Mouse (Mus musculus): ENCODE data around the gene Sacs. TPM values are rescaled to one million over a fixed set of nuclear protein-coding genes. Genes with fewer than 3 reads are reported as not detected.
A peak's percentile ranks its signal among the peaks of the same experiment; 100 is the strongest.
"Not testable (repeated sequence)": the region's sequence is repeated elsewhere in the genome, so short reads cannot be mapped to it uniquely, and the experiment has no call there.

Sacs gene
- 10 to 100 TPM; 50.2 to 62.0 (median 57.5) TPM for total RNA-seq (2022)

GRCm38 (mm10) chr14:61137994-61138726 is at the start of gene Sacs:
Gene Sacs, plus strand, starts transcription at chr14:61138457.
- DNase-seq (ENCODE audit: low spot score in 2 of 2), result peak; percentile 36 to 53

DNA sequence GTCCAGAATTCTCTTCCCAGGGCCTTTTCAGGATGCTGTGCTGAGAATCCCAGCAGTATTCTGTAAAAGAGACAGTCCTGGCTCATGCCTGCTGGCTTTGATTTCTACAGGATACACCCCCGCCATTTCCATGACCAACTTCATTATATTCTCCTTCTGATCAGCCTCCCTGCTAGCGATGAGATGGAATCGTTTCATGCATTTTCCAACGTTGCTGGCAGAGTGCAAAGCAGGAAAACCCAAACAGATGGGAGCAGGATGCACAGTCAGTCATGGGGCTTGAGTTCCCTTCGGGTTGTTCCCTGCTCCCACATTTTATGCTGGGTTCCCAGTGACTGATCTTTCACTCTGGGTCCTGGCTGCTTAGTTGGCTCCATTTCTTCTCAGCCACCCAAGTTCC is 47.3 kb upstream of the Sacs start:
- DNase-seq (ENCODE audit: low spot score in 2 of 2), result no peak

DNA sequence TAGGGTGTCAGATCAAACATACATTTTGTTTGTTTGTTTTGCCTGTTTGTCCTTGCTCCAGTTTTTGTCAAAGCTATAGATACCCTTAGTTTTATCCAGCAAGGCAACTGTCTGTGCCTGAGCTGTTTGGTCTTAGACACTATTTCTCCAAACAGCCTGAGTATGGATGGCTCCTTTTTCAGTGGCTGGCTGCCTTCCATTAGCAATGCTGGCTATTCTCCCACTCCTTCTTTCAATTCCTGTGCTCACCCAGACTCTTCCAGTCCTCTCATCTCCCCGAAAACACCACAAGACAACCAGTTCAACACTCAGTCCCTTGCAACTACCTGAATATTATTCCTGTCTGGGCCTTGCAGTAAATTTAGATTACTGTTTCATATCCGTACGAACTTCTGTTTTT is 46.2 kb upstream of the Sacs start:
- DNase-seq (ENCODE audit: low spot score in 2 of 2), result no peak

DNA sequence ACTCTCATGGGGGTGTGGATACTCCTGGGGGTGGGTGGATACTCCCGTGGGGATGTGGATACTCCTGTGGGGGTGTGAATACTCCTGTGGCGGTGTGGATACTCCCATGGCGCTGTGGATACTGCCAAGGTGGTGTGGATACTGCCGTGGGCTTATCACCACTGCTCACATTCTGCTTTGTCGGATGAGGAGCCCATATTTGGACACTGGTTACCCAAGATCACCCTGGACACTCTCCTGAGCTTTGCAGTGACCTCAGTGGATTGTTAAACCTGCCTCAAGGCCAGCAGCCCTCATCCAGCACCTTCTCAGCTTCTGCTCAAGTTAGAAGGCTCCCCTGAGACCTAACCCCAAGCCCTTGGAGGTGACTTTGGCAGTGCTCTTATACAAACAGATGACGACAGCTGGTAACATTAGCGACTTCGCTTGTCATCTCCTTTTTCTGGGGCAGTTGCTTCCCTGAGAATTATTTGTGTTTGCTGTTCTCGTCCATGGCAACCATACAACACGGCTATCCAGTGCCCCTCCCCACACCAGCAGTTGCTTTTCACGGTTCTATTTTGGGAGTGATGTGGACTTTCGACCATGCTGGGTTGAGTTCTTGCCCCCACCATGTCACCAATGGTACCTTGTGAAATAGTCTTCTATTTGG is 40.2 kb upstream of the Sacs start:
- DNase-seq (ENCODE audit: low spot score in 2 of 2), result no peak

DNA sequence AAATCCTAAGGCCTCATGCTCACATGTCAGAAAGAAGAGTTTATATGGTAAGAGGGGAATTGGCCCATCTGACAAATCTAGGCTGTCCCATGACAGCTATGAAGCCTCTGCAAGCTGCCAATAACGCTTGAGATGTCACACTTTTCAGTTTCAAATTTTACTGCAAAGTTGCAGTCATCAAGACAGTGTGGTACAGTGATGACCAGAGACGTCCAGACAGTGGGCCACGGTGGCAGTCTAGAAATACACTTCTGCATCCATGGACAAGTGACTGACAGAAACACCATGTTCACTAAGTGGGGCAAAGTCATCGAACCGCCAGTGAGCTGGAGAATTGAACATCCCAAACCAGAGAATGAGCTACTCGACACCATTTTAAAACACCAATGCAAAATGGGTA is 37.5 kb upstream of the Sacs start:
- DNase-seq (ENCODE audit: low spot score in 2 of 2), result no peak

- no peak for DNase-seq (ENCODE audit: low spot score in 2 of 2)
Measured at GRCm38 (mm10) chr14:61106404-61106803, 31.9 kb upstream of the Sacs start.

DNA sequence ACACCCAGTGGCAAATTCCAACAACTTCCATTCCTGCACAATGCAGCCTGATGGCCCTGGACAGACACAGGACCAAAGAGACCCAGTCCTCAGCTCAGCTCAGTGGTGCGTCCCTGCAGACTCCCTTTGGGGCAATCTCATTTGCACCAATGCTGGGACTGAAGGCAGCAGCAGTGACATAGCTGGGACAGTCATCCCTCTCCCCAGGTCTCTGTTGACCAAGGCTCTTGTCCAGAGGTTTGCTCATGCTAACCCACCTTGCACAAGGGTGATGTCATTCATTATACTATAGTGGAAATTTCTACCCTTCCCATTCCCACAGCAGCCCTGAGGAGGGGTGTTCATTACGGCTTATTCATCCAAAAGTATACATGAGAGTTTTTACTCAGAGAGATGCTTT is 29.6 kb upstream of the Sacs start:
- DNase-seq (ENCODE audit: low spot score in 2 of 2), result no peak

DNA sequence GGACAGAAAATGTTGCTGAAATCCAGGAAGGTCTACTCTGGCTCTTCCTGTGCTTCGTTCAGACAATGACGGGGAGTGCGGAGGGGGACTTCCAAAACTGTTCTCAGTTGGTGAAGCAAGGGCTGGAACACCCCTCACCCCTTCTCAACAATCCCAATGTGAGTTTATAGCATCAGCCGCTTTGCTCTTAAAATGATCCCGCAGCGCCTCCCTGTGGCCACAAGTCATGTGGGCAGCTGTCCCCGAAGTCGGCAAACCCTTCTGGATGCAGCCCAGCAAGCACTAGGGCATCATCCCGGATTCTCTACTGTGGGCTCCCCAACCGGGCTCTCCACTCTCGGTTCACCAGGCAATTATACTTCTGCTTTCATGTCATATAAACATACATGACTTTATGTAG is 25.9 kb upstream of the Sacs start:
- peak; percentile 22 to 74 for DNase-seq (ENCODE audit: low spot score in 2 of 2)

DNA sequence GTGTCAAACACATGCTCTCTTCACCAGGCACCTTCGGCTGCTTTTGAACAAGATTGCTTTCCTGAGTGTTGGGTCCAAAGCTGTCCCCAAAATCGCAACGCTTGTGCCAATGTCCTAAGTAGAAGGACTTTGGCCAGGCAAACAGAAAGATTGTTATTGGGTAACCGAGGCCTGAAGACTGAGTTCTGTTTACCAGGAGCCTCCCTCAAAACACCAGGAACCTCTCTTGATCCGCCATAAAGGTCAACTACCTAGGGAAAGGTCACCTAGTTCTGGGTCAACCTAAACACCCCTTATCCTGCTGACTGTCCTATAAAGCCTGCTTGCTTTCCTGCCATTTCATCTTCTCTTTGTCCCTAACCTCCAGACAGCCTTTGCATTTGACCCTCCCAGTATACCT is 13.5 kb upstream of the Sacs start:
- no peak for DNase-seq (ENCODE audit: low spot score in 2 of 2)

GRCm38 (mm10) chr14:61125201-61125600 is 13.1 kb upstream of the Sacs start:
- DNase-seq (ENCODE audit: low spot score in 2 of 2), result no peak

DNA sequence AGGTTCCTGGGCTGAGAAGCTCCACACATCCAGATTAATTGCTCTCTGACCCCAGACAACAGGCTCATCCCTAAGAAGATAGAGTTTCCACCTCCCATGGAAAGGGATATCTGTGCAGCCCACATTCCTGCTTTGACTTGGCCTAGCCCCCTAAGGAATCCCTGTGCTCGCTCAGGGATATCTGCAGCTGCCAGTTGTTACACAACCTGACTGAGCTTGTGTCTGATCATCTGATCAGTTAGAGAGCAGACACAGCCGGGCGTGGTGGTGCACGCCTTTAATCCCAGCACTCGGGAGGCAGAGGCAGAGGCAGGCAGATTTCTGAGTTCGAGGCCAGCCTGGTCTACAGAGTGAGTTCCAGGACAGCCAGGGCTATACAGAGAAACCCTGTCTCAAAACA is 10.9 kb upstream of the Sacs start:
- not testable (repeated sequence) for DNase-seq (ENCODE audit: low spot score in 2 of 2)

GRCm38 (mm10) chr14:61128961-61129507 is 9.2 kb upstream of the Sacs start:
- no peak for DNase-seq (ENCODE audit: low spot score in 2 of 2)

DNA sequence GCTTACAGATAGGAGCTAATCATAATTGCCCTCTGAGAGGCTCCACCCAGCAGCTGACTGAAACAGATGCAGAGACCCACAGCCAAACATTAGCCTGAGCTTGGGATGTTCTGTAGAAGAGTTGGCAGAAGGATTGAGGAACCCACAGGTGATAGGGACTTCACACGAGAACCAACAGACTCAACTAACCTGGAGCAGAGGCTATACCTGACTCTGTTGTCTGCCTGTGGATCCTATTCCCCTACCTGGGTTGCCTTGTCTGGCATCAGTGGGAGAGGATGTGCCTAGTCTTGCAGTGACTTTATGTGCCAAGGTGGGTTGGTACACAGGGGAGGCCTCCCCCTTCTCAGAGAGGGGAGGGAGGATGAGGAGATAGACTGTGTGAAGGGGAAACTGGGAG is 5.7 kb upstream of the Sacs start:
- no peak for DNase-seq (ENCODE audit: low spot score in 2 of 2)

GRCm38 (mm10) chr14:61134381-61135030 is 3.8 kb upstream of the Sacs start:
- no peak for DNase-seq (ENCODE audit: low spot score in 2 of 2)

GRCm38 (mm10) chr14:61137410-61137809 is 847 bp upstream of the Sacs start:
- DNase-seq (ENCODE audit: low spot score in 2 of 2), result no peak

- DNase-seq (ENCODE audit: low spot score in 2 of 2), result no peak
Measured at GRCm38 (mm10) chr14:61138727-61139067, 440 bp downstream of the Sacs start.

DNA sequence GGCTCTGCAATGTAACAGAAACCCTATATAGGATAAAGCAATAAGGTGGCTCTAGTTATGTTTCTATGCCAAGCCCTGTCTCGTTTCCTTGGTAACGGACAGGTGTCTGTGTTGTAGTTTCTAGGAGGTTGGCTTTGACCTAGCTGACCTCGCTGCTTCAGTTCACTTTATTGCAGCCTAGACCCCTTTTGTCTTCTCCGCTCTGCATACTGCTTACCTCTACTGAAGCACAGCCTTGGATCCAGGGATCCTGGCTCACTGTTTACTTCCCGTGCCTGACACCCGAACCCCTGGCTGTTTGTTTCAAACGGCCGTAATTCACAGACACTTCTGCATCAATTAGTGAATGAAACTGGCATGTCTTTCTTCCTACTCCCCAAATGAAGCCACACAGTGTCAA is 5.1 kb downstream of the Sacs start:
- DNase-seq (ENCODE audit: low spot score in 2 of 2), result no peak

DNA sequence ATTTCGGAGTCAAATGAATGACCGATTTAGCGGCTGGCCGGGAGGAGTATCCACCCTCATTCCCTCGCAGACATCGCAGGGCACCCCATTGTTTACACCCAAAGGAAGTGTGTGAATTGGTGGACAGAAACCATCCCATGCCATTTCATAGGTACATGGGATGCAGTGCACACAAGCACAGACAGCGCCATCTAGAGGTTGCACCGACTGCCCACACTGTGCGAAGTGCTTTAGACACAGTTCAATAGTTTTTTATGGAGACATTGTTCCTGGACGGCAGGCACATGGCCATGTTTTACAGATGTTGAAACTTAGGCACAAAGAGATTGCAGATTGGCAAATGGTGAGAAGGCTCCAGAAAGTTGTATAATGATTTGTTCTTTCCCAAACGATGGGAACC is 5.6 kb downstream of the Sacs start:
- no peak for DNase-seq (ENCODE audit: low spot score in 2 of 2)

GRCm38 (mm10) chr14:61150416-61150815 is 12.2 kb downstream of the Sacs start:
- not testable (repeated sequence) for DNase-seq (ENCODE audit: low spot score in 2 of 2)

GRCm38 (mm10) chr14:61154900-61155585 is 16.8 kb downstream of the Sacs start:
- no peak for DNase-seq (ENCODE audit: low spot score in 2 of 2)

DNA sequence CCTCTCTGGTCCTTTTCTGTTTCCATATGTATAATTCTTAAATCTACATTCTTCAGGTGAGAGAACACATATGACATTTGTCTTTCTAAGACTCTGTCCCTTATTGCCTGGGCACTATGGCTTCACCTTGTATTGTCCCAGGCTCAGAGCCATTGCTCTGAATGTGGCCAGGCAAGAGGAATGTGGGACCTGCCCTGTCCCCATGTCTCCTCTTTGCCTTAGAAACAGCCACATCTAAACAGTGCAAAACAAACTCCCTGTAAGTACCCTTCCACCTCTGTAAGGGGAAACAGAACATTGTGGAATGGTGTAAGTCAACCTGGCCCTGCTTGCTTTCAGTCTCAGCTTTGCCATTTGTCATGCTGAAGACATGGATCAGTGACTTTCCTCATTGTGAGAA is 17.4 kb downstream of the Sacs start:
- DNase-seq (ENCODE audit: low spot score in 2 of 2), result no peak

- DNase-seq (ENCODE audit: low spot score in 2 of 2), result not testable (repeated sequence)
Measured at GRCm38 (mm10) chr14:61157426-61157825, 19.2 kb downstream of the Sacs start.

Measured in left cerebral cortex, adult 8-10 months (tissue).